Mouse (Mus musculus) limb, embryonic 14.5 days (tissue): ENCODE measurements around the gene Gtf2i. TPM values are rescaled to one million over a fixed set of nuclear protein-coding genes. Genes with fewer than 3 reads are reported as not detected.

Source experiments
- ATAC-seq: fragments of 200-750 bp; cut with Nextera tagmentation; 2 replicates; pipeline ENCODE4 v1.8.0; 2017; ENCODE audit warnings: low read depth, moderate number of reproducible peaks, moderate TSS enrichment; ENCODE audit not compliant: low FRiP score
- DNase-seq: peaks from one replicate; pipeline ENCODE4 v3.0.0-alpha.2; 2015; ENCODE audit warnings: low spot score
- H3K27ac ChIP-seq: fragments of 300-500 bp; sonication (generic); replicated peaks from 2 replicates; pipeline ENCODE4 v1.5.1; 2014; ENCODE audit warnings: low read depth, mild to moderate bottlenecking, low read length, moderate library complexity, mixed read lengths
- H3K27me3 ChIP-seq: fragments of 300-500 bp; sonication (generic); 2 replicates; pipeline ENCODE4 v1.6.1; 2014; ENCODE audit warnings: low read length, mixed read lengths; ENCODE audit not compliant: control insufficient read depth, insufficient read depth
- H3K36me3 ChIP-seq: fragments of 300-500 bp; sonication (generic); 2 replicates; pipeline ENCODE4 v1.6.1; 2014; ENCODE audit warnings: mild to moderate bottlenecking, low read length, moderate library complexity, mixed read lengths; ENCODE audit not compliant: control insufficient read depth, insufficient read depth
- H3K4me1 ChIP-seq: fragments of 300-500 bp; sonication (generic); 2 replicates; pipeline ENCODE4 v1.6.1; 2014; ENCODE audit warnings: antibody characterized with exemption, low read length, mixed read lengths; ENCODE audit not compliant: control insufficient read depth, insufficient read depth
- H3K4me2 ChIP-seq: fragments of 300-500 bp; sonication (generic); replicated peaks from 2 replicates; pipeline ENCODE4 v1.6.1; 2014; ENCODE audit warnings: low read depth, mild to moderate bottlenecking, low read length, moderate library complexity; ENCODE audit not compliant: severe bottlenecking
- H3K4me3 ChIP-seq: fragments of 300-500 bp; sonication (generic); replicated peaks from 2 replicates; pipeline ENCODE4 v1.5.1; 2014; ENCODE audit warnings: low read length
- H3K9ac ChIP-seq: fragments of 300-500 bp; sonication (generic); 2 replicates; pipeline ENCODE4 v1.6.1; 2014; ENCODE audit warnings: mild to moderate bottlenecking, low read depth, low read length, moderate library complexity; ENCODE audit not compliant: severe bottlenecking
- H3K9me3 ChIP-seq: fragments of 300-500 bp; sonication (generic); 2 replicates; pipeline ENCODE4 v1.6.1; 2016; ENCODE audit warnings: low read length; ENCODE audit not compliant: control insufficient read depth
- POLR2A ChIP-seq: fragments of 200-500 bp; IDR thresholded peaks from 2 replicates; pipeline ENCODE4 v1.8.0; 2012; ENCODE audit warnings: inconsistent platforms, mild to moderate bottlenecking, moderate library complexity, borderline replicate concordance; ENCODE audit not compliant: insufficient read depth, insufficient read length; ENCODE audit errors: extremely low read depth
- WGBS: fragments of 180-500 bp; shearing (Covaris S2); extraction: QIAGEN DNeasy Blood & Tissue Kit; methylation state at CpG from one replicate; pipeline ENCODE4 v1.1.7; 2014; 5-methylcytosine and 5-hydroxymethylcytosine counted together
- microRNA-seq: library from miRNA; unstranded; fragments of <30 nt; microRNA quantifications from one replicate; pipeline ENCODE4, GENCODE M21; 2016
- polyA plus RNA-seq, 2 experiments: library from polyadenylated mRNA; depleted of rRNA in 1 of 2; stranded (reverse) in 1 of 2; unstranded in 1 of 2; fragments of >200 nt; fragmentation: Nextera tagmentation in 1 of 2; extraction: Ambion mirVana in 1 of 2; gene quantifications; 2 replicates each; pipeline versions ENCODE4 v1.2.1 to v1.2.3; 2012 to 2014

Gtf2i gene
- polyA plus RNA-seq, 2 experiments, result 169 to 190 TPM

DNA sequence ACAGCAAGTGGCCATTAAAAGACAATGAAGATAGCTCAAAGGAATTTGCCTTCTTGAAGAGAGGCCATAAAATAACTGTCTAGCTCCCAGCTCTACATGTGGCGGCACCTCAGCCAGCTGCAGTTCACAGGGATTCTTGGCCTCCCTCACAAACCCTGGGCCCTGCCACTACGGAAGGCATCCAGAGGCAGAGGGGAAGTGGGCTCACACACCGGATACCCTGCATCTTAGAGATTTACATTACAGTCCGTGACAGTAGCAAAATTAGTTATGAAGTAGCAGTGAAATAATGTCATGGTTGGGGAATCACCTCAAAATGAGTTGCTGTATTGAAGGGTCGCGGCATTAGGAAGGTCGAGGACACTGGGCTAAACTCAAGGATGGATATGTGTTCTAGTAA lies 126.0 kb downstream of the Gtf2i start:
- H3K27ac ChIP-seq, result no peak overlapping the region
- peaks cover 2% of the 10 kb centered on the region for H3K4me1 ChIP-seq
- no peaks in the 10 kb centered on the region for H3K9me3 ChIP-seq
- no peak overlapping the region for H3K4me2 ChIP-seq
- no peak overlapping the region for H3K9ac ChIP-seq
- no peak for ATAC-seq
- H3K36me3 ChIP-seq, result peaks cover 8% of the 10 kb centered on the region; the same call in 1 of the 2 replicates
- no peak overlapping the region for H3K4me3 ChIP-seq
- WGBS, result 65% methylated on average over 7 of the region's 7 CpGs
- H3K27me3 ChIP-seq, result no peaks in the 10 kb centered on the region
- no peak for TF ChIP-seq POLR2A
- DNase-seq, result no peak

Small RNA genes lying within 50 kb of the gene (microRNA-seq; reads per million reads assigned to microRNA genes)
- gene Mir3965, result not detected

Other genes with a start within 250 kb of the Gtf2i start
- 10.3 and 13.4 TPM in 2 replicates for gene Castor2, start 215.0 kb downstream of the Gtf2i start, polyA plus RNA-seq (2012; rRNA removed)
- gene Castor2, start 215.0 kb downstream of the Gtf2i start, polyA plus RNA-seq (2014; fragmentation: Nextera tagmentation; extraction: Ambion mirVana), result 10.8 and 11.5 TPM in 2 replicates
- gene Rcc1l, start 138.0 kb downstream of the Gtf2i start, polyA plus RNA-seq (2012; rRNA removed), result 24.7 and 26.4 TPM in 2 replicates
- 30.1 and 30.4 TPM in 2 replicates for gene Rcc1l, start 138.0 kb downstream of the Gtf2i start, polyA plus RNA-seq (2014; fragmentation: Nextera tagmentation; extraction: Ambion mirVana)
- gene Gtf2ird2, start 130.7 kb downstream of the Gtf2i start, polyA plus RNA-seq (2012; rRNA removed), result 14.8 and 15.8 TPM in 2 replicates
- 7.9 and 8.5 TPM in 2 replicates for gene Gtf2ird2, start 130.7 kb downstream of the Gtf2i start, polyA plus RNA-seq (2014; fragmentation: Nextera tagmentation; extraction: Ambion mirVana)
- 8.4 and 8.8 TPM in 2 replicates for gene Ncf1, start 85.1 kb downstream of the Gtf2i start, polyA plus RNA-seq (2012; rRNA removed)
- gene Ncf1, start 85.1 kb downstream of the Gtf2i start, polyA plus RNA-seq (2014; fragmentation: Nextera tagmentation; extraction: Ambion mirVana), result 8.3 and 10.2 TPM in 2 replicates
- gene Gtf2ird1, start 142.0 kb upstream of the Gtf2i start, polyA plus RNA-seq (2012; rRNA removed), result 99.0 and 113 TPM in 2 replicates
- gene Gtf2ird1, start 142.0 kb upstream of the Gtf2i start, polyA plus RNA-seq (2014; fragmentation: Nextera tagmentation; extraction: Ambion mirVana), result 100 and 103 TPM in 2 replicates
- gene Clip2, start 237.7 kb upstream of the Gtf2i start, polyA plus RNA-seq (2012; rRNA removed), result 25.5 and 30.0 TPM in 2 replicates
- 4.7 and 4.9 TPM in 2 replicates for gene Clip2, start 237.7 kb upstream of the Gtf2i start, polyA plus RNA-seq (2014; fragmentation: Nextera tagmentation; extraction: Ambion mirVana)
- gene Syna, start 245.4 kb upstream of the Gtf2i start, polyA plus RNA-seq (2012; rRNA removed), result 0.38 and 0.54 TPM in 2 replicates
- 0.21 TPM in 1 of 2 replicates, not detected in the other for gene Syna, start 245.4 kb upstream of the Gtf2i start, polyA plus RNA-seq (2014; fragmentation: Nextera tagmentation; extraction: Ambion mirVana)